Mouse (Mus musculus) heart, adult 2 months (tissue): ENCODE results near the gene Timm50.

Source experiments
- CTCF ChIP-seq: fragments of 200-600 bp; IDR thresholded peaks from 2 replicates; pipeline ENCODE4 v1.8.1; 2022; ENCODE audit warnings: antibody characterized with exemption, mild to moderate bottlenecking, moderate library complexity
- EP300 ChIP-seq: fragments of 200-500 bp; IDR thresholded peaks from 2 replicates; pipeline ENCODE4 v1.6.1; 2011; ENCODE audit warnings: low read depth, low read length, control low read depth; ENCODE audit not compliant: insufficient read depth
- POLR2A ChIP-seq: fragments of 200-500 bp; IDR thresholded peaks from 2 replicates; pipeline ENCODE4 v1.6.1; 2011; ENCODE audit warnings: mild to moderate bottlenecking, low read depth, low read length, control low read depth; ENCODE audit not compliant: insufficient read depth

DNA sequence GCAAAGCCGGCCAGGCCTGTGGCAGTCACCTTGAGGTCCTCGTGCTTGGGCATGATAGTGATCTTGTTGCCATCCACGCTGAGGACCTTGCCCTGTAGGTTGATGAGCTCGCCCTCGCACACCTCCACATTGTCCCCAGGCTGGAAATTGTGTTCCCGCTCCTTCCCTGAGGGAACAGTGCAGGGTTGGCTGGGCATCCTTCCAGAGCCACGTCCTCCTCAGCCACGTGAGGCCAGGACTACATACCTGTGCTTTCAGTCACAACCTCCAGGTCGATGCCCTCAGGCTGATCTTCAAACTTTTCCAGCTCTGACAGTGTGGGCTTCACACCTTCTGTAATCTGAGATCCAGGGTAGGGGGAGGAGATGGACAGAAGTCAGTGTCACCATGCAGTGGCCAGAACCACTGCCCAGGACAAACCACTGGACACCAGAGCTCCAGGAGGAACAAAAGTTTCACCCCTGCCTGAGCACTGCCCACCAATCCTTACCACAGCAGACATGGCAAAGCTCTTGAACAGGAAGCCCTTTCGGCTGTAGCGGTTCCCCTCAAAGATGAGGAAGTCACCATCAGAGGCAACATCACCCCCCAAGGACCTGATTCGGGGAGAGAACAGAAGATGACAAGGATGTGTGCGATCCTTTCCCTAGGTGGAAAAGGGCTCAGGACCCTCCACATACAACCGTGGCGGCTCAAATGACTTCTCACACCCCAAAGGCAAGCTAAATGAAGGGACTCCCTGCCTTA is 10.3 kb upstream of the Timm50 start:
- no peak for TF ChIP-seq POLR2A
- no peak for TF ChIP-seq EP300
- no peak for TF ChIP-seq CTCF
